Mouse (Mus musculus): ENCODE measurements around the gene Man1c1. TPM values are rescaled to one million over a fixed set of nuclear protein-coding genes. Genes with fewer than 3 reads are reported as not detected.

Man1c1 gene
- polyA plus RNA-seq, 1 experiment, result 26.7 TPM

- Histone ChIP-seq H3K4me1 (ENCODE audit: control insufficient read depth, insufficient read depth, low read length) (no peaks in the 10 kb centered on the region), H3K27ac (ENCODE audit: insufficient read depth, low read length) (no peak overlapping the region), H3K4me3 (ENCODE audit: insufficient read depth, low read length) (no peak overlapping the region)
- TF ChIP-seq POLR2A (IDR thresholded peaks at IDR 0.05; ENCODE audit: low read depth, low read length), result no peak
- TF ChIP-seq CTCF (IDR thresholded peaks at IDR 0.05; ENCODE audit: borderline replicate concordance, insufficient read depth, low read length), result no peak
Observed at GRCm38 (mm10) chr4:134619489-134619870, 84.6 kb downstream of the Man1c1 start.

- Histone ChIP-seq H3K4me3 (ENCODE audit: insufficient read depth, low read length) (no peak overlapping the region), H3K4me1 (ENCODE audit: control insufficient read depth, insufficient read depth, low read length) (no peaks in the 10 kb centered on the region), H3K27ac (ENCODE audit: insufficient read depth, low read length) (no peak overlapping the region)
- TF ChIP-seq POLR2A (IDR thresholded peaks at IDR 0.05; ENCODE audit: low read depth, low read length), result no peak
- no peak for TF ChIP-seq CTCF (IDR thresholded peaks at IDR 0.05; ENCODE audit: borderline replicate concordance, insufficient read depth, low read length)
Observed at GRCm38 (mm10) chr4:134618810-134619488, 85.1 kb downstream of the Man1c1 start.

GRCm38 (mm10) chr4:134617779-134618178 lies 86.3 kb downstream of the Man1c1 start:
- Histone ChIP-seq H3K4me3 (ENCODE audit: insufficient read depth, low read length) (no peak overlapping the region), H3K27ac (ENCODE audit: insufficient read depth, low read length) (no peak overlapping the region), H3K4me1 (ENCODE audit: control insufficient read depth, insufficient read depth, low read length) (no peaks in the 10 kb centered on the region)
- TF ChIP-seq CTCF (IDR thresholded peaks at IDR 0.05; ENCODE audit: borderline replicate concordance, insufficient read depth, low read length) (no peak), POLR2A (IDR thresholded peaks at IDR 0.05; ENCODE audit: low read depth, low read length) (no peak)

- Histone ChIP-seq H3K4me3 (ENCODE audit: insufficient read depth, low read length) (no peak overlapping the region), H3K27ac (ENCODE audit: insufficient read depth, low read length) (no peak overlapping the region), H3K4me1 (ENCODE audit: control insufficient read depth, insufficient read depth, low read length) (peaks cover 11% of the 10 kb centered on the region; the same call in 1 of the 2 replicates)
- TF ChIP-seq POLR2A (IDR thresholded peaks at IDR 0.05; ENCODE audit: low read depth, low read length) (no peak), CTCF (IDR thresholded peaks at IDR 0.05; ENCODE audit: borderline replicate concordance, insufficient read depth, low read length) (no peak)
Observed at GRCm38 (mm10) chr4:134615929-134616625, 88.0 kb downstream of the Man1c1 start.

- TF ChIP-seq POLR2A (IDR thresholded peaks at IDR 0.05; ENCODE audit: low read depth, low read length) (no peak), CTCF (IDR thresholded peaks at IDR 0.05; ENCODE audit: borderline replicate concordance, insufficient read depth, low read length) (no peak)
- H3K4me1 ChIP-seq (ENCODE audit: control insufficient read depth, insufficient read depth, low read length), result peaks cover 11% of the 10 kb centered on the region; the same call in 1 of the 2 replicates
- peak overlapping the region; percentile 82 for H3K27ac ChIP-seq (ENCODE audit: insufficient read depth, low read length)
- no peak overlapping the region for H3K4me3 ChIP-seq (ENCODE audit: insufficient read depth, low read length)
Observed at GRCm38 (mm10) chr4:134612070-134612667, 91.9 kb downstream of the Man1c1 start.

GRCm38 (mm10) chr4:134610616-134611015 lies 93.5 kb downstream of the Man1c1 start:
- TF ChIP-seq POLR2A (IDR thresholded peaks at IDR 0.05; ENCODE audit: low read depth, low read length) (no peak), CTCF (IDR thresholded peaks at IDR 0.05; ENCODE audit: borderline replicate concordance, insufficient read depth, low read length) (no peak)
- no peak overlapping the region for H3K27ac ChIP-seq (ENCODE audit: insufficient read depth, low read length)
- peaks cover 11% of the 10 kb centered on the region; the same call in 1 of the 2 replicates for H3K4me1 ChIP-seq (ENCODE audit: control insufficient read depth, insufficient read depth, low read length)
- H3K4me3 ChIP-seq (ENCODE audit: insufficient read depth, low read length), result no peak overlapping the region

- no peak for TF ChIP-seq CTCF (IDR thresholded peaks at IDR 0.05; ENCODE audit: borderline replicate concordance, insufficient read depth, low read length)
- TF ChIP-seq POLR2A (IDR thresholded peaks at IDR 0.05; ENCODE audit: low read depth, low read length), result no peak
- Histone ChIP-seq H3K4me3 (ENCODE audit: insufficient read depth, low read length) (no peak overlapping the region), H3K4me1 (ENCODE audit: control insufficient read depth, insufficient read depth, low read length) (peaks cover 16% of the 10 kb centered on the region), H3K27ac (ENCODE audit: insufficient read depth, low read length) (no peak overlapping the region)
Observed at GRCm38 (mm10) chr4:134607679-134608078, 96.4 kb downstream of the Man1c1 start.

- TF ChIP-seq POLR2A (IDR thresholded peaks at IDR 0.05; ENCODE audit: low read depth, low read length) (no peak), CTCF (IDR thresholded peaks at IDR 0.05; ENCODE audit: borderline replicate concordance, insufficient read depth, low read length) (no peak)
- Histone ChIP-seq H3K4me3 (ENCODE audit: insufficient read depth, low read length) (no peak overlapping the region), H3K4me1 (ENCODE audit: control insufficient read depth, insufficient read depth, low read length) (peaks cover 14% of the 10 kb centered on the region; the same call in 1 of the 2 replicates), H3K27ac (ENCODE audit: insufficient read depth, low read length) (no peak overlapping the region)
Observed at GRCm38 (mm10) chr4:134606054-134606453, 98.0 kb downstream of the Man1c1 start.

- Histone ChIP-seq H3K27ac (ENCODE audit: insufficient read depth, low read length) (no peak overlapping the region), H3K4me1 (ENCODE audit: control insufficient read depth, insufficient read depth, low read length) (peaks cover 17% of the 10 kb centered on the region; the same call in 1 of the 2 replicates), H3K4me3 (ENCODE audit: insufficient read depth, low read length) (no peak overlapping the region)
- TF ChIP-seq CTCF (IDR thresholded peaks at IDR 0.05; ENCODE audit: borderline replicate concordance, insufficient read depth, low read length) (no peak), POLR2A (IDR thresholded peaks at IDR 0.05; ENCODE audit: low read depth, low read length) (no peak)
Observed at GRCm38 (mm10) chr4:134604472-134604871, 99.6 kb downstream of the Man1c1 start.
